Mouse (Mus musculus) gastrocnemius, postnatal 4 days (tissue): ENCODE data around the gene 1110051M20Rik. TPM values are rescaled to one million over a fixed set of nuclear protein-coding genes. Genes with fewer than 3 reads are reported as not detected.

Experiments
- DNase-seq, 2 experiments: peaks; one replicate each; pipeline ENCODE4 v3.0.0; 2021 to 2022; ENCODE audit warnings: low spot score in 2 of 2, mixed read lengths in 2 of 2
- total RNA-seq, 2 experiments: library from RNA; stranded (reverse); gene quantifications; 2 replicates each; pipeline ENCODE4 v1.2.3; 2021

Gene 1110051M20Rik
- total RNA-seq, 2 experiments from 2014 or later, result 13.8 to 18.2 TPM

- DNase-seq, result peak in 1 of 2 experiments; percentile 68
These were observed 13.8 kb upstream of the 1110051M20Rik start for GRCm38 (mm10) chr2:91458252-91458672.

DNA sequence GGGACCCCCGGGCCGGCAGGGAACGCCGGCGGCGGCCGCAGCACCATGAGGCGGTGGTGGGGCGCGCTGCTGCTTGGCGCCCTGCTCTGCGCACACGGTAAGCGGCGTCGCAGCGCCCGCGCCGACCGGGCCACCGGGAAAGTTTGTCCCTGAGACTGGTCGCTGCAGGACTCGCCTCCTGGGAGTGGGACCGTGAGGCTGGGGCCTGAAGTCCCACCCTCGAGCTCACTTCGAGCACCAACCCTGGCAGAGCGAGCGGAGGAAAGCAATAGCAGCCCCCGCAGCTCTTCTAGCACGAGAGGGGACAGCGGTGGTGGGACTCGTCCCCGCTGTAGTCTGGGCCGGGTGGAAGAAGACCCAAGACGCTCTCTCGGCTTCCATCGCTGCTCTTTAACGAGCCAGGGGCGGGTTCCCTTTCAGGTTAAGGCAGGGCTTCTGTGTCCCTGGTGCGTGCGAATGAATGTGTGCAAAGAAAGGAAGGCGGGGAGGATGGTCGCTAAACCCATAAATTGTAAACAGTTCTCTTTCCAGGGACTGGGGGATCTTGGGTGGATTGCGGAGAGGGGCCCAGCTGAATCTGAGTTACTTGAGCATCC is 13.2 kb upstream of the 1110051M20Rik start:
- peak in 1 of 2 experiments; percentile 47 for DNase-seq

DNA sequence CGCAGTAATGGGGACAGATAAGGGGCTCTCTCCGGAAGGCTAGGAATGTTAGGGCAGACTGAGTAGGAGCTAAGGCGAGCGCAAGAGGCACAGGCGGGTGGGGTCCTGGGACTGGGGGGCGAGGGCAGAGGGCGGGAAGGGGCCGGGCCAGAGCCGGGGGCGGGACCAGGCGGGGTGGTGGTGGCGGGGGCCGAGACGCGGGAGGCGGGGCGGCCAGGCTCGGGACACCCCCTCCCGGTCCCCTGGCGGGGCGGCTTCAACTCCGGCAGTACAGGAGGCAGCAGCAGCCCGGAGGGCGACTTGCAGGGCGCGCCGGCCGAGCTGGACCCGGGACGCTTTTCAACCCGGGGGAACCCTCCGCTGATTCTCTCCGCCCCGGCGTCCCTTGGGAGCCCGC is 12.8 kb upstream of the 1110051M20Rik start, which contains the start of gene Lrp4:
Gene Lrp4, plus strand, starts transcription at position 253 of the 397 bp plus-strand sequence.
- DNase-seq, result peak; percentile 64 to 82

DNA sequence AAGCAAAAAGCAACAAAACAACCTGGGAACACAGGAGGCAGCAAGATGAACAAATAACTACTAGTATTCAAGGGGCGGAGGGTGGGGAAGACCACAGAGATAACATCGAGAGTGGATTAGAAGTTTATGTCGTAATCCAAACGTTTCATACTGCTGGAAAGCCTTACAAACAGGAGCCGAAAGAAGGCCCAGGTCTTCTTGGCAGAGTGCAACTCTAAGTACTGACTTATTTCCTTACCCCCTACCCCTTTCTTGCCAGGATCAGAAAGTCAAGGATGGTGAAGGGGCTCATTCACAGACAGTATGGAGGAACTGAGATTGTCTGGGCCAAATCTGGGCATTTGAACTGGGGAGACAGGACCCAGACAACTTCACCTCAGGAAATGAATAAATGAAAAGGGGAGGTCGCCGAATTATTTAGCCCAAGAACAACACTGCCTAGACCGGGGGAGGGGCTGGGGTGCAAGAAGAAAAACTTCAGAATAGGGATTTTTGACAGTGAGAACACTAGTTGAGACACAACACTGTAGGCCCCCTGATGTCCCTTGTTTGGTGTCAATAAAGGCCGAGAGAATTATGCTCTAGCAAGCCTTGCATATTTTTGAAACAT is 12.1 kb upstream of the 1110051M20Rik start:
- no peak for DNase-seq

DNA sequence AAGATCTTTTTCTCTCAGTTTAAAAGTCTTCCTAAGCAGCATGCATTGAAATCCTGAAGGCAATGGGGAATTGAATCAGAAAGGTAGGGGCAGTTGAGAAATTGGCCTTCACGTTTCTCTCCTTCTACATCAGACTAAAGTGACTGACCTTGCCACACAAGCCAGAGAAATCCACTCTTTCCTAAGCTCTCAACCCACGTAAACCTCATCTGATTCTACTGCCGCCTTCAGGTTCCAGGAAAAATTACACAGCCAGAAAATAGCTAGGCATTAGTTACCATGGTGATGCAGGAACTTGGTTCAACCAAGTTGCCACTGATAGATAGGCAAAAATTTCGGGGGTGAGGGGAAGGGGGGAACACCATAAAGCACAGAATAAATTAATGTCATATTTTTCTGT is 11.3 kb upstream of the 1110051M20Rik start:
- no peak for DNase-seq

DNA sequence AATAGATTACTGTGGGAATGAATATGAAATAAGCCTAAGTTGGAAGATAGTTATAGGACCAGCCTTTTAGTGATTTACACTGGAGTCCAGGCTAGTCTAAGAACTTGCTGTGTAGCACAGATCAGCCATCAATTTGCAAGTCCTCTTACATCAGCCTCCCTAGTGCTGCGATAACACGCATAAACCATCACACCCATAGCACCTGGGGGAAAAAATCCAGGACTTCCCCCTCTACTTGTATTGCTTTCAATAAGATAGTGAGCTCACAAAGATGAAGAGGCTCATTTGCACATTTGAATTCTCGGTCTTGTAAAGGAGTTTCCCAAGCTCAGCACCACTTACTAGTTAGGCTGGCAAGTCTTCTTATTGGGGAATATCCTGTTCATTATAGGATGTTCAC is 9.9 kb upstream of the 1110051M20Rik start:
- DNase-seq, result no peak

- DNase-seq, result no peak
These were observed 8.9 kb upstream of the 1110051M20Rik start for GRCm38 (mm10) chr2:91453231-91454075.

- no peak for DNase-seq
These were observed 8.2 kb upstream of the 1110051M20Rik start for GRCm38 (mm10) chr2:91452658-91453057.

GRCm38 (mm10) chr2:91450316-91450715 is 5.8 kb upstream of the 1110051M20Rik start:
- DNase-seq, result no peak

DNA sequence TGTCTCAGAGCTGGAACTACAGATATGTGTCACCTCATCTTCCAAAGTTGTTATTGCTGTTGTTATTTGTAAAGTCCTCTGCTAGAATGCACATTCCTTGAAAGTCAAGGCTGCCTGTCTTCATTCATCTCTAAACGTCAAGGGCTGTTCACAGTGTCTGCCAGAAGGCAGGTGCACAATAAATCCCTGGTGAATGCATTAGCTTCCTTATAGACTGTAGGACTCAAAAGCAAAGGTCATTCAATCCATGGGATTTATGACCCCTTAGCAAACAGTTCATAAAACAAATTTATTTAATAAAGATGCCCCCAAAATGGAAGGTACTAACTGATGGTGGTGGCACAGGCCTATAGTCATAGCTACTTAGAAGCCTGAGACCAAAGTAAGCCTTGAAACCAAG is 5.2 kb upstream of the 1110051M20Rik start:
- DNase-seq, result no peak

DNA sequence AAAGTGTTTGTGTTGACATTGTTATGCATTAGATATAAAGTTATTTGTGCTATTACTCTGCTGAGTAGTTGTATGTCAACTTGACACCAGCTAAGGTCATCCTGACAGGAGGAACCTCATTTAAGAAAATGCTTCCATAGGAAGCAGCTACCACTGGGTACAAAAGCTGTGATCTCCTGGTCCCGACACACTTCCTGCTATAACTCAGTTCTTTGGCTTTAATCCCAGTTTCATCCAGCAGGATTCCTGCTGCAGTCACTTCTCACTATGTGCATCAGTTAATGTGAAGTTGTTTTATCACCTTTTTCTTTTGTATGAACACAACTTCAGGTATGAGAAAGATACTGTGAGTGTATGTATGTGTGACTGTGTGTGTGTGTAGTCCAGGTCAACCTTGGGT is 2.3 kb downstream of the 1110051M20Rik start:
- DNase-seq, result no peak

GRCm38 (mm10) chr2:91441715-91442114 is 2.8 kb downstream of the 1110051M20Rik start:
- DNase-seq, result no peak

DNA sequence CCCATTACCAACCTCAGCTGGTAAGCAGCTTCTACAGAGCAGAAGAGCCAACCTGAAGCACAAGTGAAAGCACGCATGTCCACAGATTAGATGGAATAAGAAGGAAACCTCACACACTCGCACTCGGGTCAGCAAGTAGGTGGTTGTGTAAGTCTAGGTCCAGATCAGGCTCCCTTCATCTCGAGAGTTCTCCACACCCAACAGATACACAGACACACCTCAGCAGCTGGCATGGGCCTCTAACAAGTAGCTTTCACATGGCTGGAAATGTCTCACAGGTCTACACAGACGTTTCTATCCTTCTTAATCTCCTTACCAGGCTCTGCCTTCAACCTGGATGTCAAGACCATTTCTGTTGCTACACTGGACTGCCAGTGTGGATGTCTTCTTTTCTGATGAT is 3.8 kb downstream of the 1110051M20Rik start:
- no peak for DNase-seq

DNA sequence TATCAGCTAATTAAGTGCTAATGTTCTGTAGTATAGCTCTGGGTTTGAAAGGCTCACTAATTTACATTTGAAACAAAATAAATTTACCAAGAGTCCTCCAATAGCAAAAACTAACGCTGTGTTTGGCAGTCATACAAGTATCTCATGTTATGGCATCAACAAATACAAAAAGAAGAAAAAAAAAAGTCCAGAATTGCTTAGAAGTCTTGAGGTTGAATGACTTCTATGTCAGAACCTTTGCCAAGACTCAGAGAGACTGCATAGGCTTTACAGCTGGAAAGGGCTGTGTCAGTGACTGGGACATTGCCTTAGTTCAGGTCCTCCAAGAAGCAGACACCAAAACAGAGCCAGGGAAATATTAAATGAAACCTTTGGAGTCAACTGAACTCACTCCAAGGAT is 4.6 kb downstream of the 1110051M20Rik start:
- no peak for DNase-seq

DNA sequence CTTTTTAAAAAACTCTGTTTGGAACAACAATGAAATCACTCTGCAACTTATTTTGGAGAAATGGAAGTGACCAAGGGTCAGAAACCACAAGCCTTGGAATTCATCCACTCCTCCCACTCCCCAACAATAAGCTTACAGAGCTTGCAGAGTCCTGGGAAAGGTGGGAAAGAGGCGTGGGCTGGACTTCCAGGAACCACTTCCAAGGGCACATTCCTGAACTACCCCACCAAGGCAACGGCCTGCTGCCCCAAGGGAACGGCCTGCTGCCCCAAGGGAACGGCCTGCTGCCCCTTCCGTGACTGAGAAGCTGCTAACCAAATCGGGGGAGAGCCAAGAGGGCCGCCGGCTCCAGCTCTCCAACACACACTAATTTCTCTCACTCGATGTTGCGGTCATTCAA is 5.2 kb downstream of the 1110051M20Rik start:
- DNase-seq, result no peak

- DNase-seq, result no peak
These were observed 7.2 kb downstream of the 1110051M20Rik start for GRCm38 (mm10) chr2:91437116-91437815.

DNA sequence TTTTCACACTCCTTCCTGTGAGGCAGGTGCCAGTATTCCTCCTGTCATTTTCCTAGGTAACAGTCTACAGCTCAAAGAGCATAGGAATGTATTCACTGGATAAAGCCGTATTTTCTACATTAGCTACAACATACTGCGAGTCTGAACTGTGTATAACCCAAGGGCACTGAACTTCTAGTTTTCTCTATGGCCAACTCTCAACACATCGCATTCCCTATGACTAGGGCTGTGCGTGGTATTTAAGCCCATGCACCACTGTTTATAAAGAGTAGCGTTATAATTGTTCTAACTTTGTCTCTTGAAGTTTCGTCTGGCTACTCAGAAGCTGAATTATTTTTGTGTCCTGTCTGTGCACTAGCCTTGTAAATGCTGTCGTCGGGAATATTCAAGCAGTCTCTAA is 7.8 kb downstream of the 1110051M20Rik start:
- no peak for DNase-seq

DNA sequence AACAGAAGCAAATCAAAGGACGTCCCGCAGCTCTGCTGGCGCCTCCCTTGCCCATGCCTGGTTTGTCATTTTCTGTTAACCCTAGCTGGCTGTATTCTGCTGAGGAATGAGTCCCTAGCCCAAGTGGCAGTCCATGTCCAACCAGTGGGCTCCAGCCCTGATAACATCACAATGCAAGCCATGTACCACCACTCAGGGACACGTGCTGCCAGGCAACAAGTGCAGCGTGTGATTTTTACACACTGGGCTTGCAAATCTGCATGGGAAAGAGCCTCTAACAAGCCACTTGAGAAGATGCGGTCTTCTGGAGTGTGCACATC is 13.9 kb downstream of the 1110051M20Rik start:
- no peak for DNase-seq

GRCm38 (mm10) chr2:91429915-91430599 is 14.4 kb downstream of the 1110051M20Rik start:
- DNase-seq, result no peak

DNA sequence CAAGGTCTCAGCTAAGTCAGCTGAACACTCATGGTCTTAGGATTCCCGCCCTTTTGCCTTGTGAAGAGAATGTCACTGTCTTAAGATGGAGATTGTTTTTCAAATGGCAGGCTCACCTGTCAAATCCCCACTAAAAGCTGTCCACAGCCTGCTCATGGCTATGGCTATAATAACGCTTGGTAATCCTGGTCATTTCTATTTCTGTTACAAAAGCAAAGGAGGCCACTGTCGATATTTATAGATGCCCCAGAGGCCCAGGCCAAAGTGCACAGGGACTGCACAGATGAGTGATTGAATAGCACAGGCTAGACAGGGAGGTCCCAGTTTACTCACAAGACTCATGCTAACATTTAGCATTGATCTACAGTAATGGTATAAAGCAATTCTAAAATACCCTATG is 15.4 kb downstream of the 1110051M20Rik start:
- DNase-seq, result no peak

DNA sequence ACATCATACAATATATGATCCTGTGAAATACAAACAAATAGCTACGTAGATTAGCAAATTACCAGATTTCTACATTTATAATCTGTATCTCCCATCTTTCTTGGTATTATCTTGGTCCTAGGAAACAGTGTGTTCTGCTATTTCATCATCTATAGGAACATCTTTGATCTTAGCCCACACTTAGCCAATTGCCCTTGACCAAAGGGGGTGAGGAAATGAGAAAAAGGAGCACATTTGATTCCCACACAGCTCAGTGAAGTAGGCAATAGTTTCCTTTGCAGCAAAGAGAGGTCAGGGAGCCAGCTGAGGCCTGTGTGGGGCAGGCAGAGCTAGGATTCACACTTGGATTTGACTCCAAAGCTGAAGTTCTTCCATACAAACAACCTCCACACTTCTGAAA is 18.2 kb downstream of the 1110051M20Rik start:
- no peak for DNase-seq
